Mouse (Mus musculus): Measurements from ENCODE around the gene Rex1bd. TPM values are rescaled to one million over a fixed set of nuclear protein-coding genes. Genes with fewer than 3 reads are reported as not detected.

Rex1bd gene
- polyA plus RNA-seq (2012; fragmentation: generic; extraction: Trizol) = 100 to 1,000 TPM; 419 to 692 TPM

DNA sequence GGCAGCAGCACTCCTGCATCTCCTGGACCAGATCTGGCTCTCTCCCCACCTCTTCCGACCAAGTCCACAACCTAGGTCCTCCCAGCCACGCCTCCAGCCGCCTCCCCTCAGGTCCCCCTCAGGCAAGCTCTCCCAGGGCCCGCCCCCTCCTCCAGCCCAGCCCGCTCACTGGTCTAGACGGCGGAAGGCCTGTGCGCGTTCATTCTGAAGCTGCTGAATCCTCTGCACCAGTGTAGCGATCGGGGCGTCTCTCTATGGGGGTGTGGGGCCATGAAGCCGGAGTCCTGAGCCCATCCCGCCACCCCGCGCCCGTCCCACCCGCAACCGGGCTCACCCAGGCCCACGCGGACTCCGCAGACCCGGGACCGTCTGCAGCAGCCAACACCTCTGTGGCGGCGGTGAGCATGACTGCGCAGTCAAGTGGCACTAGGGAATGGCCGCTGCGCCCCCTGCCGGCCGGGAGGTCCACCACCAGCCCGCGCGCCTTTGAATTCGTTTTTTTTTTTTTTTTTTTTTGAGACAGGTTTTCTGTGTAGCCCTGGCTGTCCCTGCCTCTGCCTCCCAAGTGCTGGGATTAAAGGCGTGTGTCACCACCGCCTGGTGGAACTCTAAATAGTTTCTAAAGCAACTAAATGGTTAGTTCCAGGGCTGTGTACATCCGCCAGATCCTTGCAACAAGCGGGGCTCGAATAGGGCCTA lies at the start of gene Rex1bd:
Rex1bd (minus strand) TSS at position 425 of the 699 bp plus-strand sequence.

DNA sequence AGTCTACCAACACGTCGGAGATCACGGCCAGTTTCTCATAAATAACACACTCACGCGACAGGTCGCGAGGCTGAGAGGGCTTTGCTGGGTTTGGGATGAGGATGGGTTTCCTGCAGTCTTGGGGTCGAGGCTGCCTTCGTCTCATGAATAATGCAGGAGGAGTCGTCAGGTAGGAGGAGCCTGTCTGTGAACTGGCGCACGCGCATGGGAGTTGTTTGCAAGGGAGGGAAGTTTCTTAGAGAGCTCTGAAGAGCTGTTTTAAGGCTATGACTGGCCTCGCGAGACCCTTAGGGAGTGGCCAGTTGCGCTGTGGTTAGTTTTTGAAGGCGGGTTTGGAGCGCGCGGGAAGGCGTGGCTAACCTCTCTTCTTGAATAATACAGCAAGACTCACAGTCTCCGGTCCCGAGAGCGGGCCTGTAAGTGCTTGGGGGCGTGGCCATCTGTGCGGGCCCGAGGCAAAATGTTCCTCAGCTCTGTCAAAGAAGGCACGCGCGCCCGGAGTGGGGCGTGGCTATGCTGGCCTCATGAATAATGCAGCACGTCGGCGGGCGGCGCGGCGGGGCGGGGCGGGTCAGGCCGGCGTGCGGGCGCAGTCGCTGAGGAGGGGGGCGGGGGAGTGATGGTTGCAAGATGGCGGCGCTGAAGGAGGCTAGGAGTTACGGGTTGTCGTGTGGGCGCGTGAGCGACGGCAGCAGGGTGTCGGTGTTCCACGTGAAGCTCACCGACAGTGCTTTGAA lies 32.7 kb upstream of the Rex1bd start, which contains the start of gene Ell:
Ell (plus strand) TSS at position 381 of the 737 bp plus-strand sequence.

GRCm38 (mm10) chr8:70527512-70528181 lies 21.1 kb upstream of the Rex1bd start, which contains the start of the genes Fkbp8 and Kxd1:
TSS of gene Fkbp8 (plus strand) at chr8:70527724.
TSS of gene Kxd1 (minus strand) at chr8:70527956.

DNA sequence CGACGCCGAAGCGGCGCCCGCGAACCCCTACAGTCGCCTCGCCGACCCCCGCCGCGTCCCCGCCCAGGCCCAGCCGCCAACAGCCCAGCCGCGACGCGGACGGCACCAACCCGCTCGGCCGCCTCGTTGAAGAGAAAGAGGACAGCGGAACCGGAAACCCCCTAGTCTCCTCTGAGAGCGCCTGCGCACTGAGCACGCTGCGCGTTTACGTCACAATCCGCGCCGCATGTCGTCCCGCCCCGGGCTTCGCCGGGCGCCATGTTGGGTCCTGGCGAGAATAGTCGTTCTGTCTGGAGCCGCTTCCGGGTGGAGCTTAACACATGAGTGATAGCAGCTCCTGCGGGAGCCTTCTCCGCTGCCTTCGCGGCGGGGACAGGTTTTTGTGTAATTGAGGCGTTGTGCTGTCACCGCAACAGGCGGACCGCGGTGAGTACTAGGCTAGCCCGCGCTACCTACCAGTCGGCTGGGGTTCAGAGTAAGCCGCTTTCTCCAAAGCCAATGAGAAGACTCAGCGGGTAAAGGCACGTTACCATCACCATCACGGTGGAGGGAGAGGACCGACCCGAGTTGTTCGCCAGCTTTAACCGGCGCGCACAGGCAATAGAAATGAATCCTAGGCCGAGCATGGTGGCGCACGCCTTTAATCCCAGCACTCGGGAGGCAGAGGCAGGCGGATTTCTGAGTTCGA lies 3.8 kb upstream of the Rex1bd start, which contains the start of gene Uba52:
Uba52 (minus strand) TSS at position 574 of the 688 bp plus-strand sequence.

GRCm38 (mm10) chr8:70492664-70493640 lies 13.6 kb downstream of the Rex1bd start, which contains the start of gene Crlf1:
TSS of gene Crlf1 (plus strand) at chr8:70493158.

GRCm38 (mm10) chr8:70486941-70487520 lies 19.5 kb downstream of the Rex1bd start, which contains the start of gene Tmem59l:
TSS of gene Tmem59l (minus strand) at chr8:70487358.

GRCm38 (mm10) chr8:70476333-70477268 lies 30.0 kb downstream of the Rex1bd start, which contains the start of gene Klhl26:
TSS of gene Klhl26 (minus strand) at chr8:70476968.

Other genes with a start within 250 kb of the Rex1bd start
- gene Homer3, start 223.9 kb downstream of the Rex1bd start, polyA plus RNA-seq (2012; fragmentation: generic; extraction: Trizol) = 10 to 100 TPM; 28.6 to 58.1 TPM
- 10 to 100 TPM; 61.1 to 69.1 TPM for gene Ddx49, start 204.3 kb downstream of the Rex1bd start, polyA plus RNA-seq (2012; fragmentation: generic; extraction: Trizol)
- gene Cope, start 204.2 kb downstream of the Rex1bd start, polyA plus RNA-seq (2012; fragmentation: generic; extraction: Trizol) = 100 to 1,000 TPM; 192 to 229 TPM
- gene Cers1, start 191.0 kb downstream of the Rex1bd start, polyA plus RNA-seq (2012; fragmentation: generic; extraction: Trizol) = 1 to 10 TPM in 1 of 2 experiments, under 1 TPM in 1; 0.94 to 8.5 TPM
- 1 to 10 TPM; 1.5 to 8.3 TPM for gene Gdf1, start 176.9 kb downstream of the Rex1bd start, polyA plus RNA-seq (2012; fragmentation: generic; extraction: Trizol)
- gene Upf1, start 153.5 kb downstream of the Rex1bd start, polyA plus RNA-seq (2012; fragmentation: generic; extraction: Trizol) = 10 to 100 TPM in 1 of 2 experiments, 1 to 10 TPM in 1; 9.7 to 46.9 TPM
- 1 to 10 TPM in 1 of 2 experiments, under 1 TPM in 1; 0.02 to 2.4 TPM for gene Comp, start 133.2 kb downstream of the Rex1bd start, polyA plus RNA-seq (2012; fragmentation: generic; extraction: Trizol)
- 10 to 100 TPM in 1 of 2 experiments, 1 to 10 TPM in 1; 5.7 to 21.4 TPM for gene Crtc1, start 67.2 kb downstream of the Rex1bd start, polyA plus RNA-seq (2012; fragmentation: generic; extraction: Trizol)
- 10 to 100 TPM; 14.5 to 39.8 TPM for gene Klhl26, start 29.8 kb downstream of the Rex1bd start, polyA plus RNA-seq (2012; fragmentation: generic; extraction: Trizol)
- gene Tmem59l, start 19.4 kb downstream of the Rex1bd start, polyA plus RNA-seq (2012; fragmentation: generic; extraction: Trizol) = under 1 TPM; 0.13 to 0.68 TPM
- 100 to 1,000 TPM; 255 to 582 TPM for gene Crlf1, start 13.6 kb downstream of the Rex1bd start, polyA plus RNA-seq (2012; fragmentation: generic; extraction: Trizol)
- 1,000 to 10,000 TPM; 2,018 to 3,199 TPM for gene Uba52, start 4.0 kb upstream of the Rex1bd start, polyA plus RNA-seq (2012; fragmentation: generic; extraction: Trizol)
- gene Fkbp8, start 21.0 kb upstream of the Rex1bd start, polyA plus RNA-seq (2012; fragmentation: generic; extraction: Trizol) = 100 to 1,000 TPM; 339 to 400 TPM
- gene Kxd1, start 21.2 kb upstream of the Rex1bd start, polyA plus RNA-seq (2012; fragmentation: generic; extraction: Trizol) = 10 to 100 TPM; 49.2 to 79.4 TPM
- 10 to 100 TPM in 1 of 2 experiments, 1 to 10 TPM in 1; 7.9 to 19.2 TPM for gene Ell, start 32.7 kb upstream of the Rex1bd start, polyA plus RNA-seq (2012; fragmentation: generic; extraction: Trizol)
- 1 to 10 TPM in 1 of 2 experiments, under 1 TPM in 1; 0.20 to 2.1 TPM for gene Isyna1, start 87.6 kb upstream of the Rex1bd start, polyA plus RNA-seq (2012; fragmentation: generic; extraction: Trizol)
- 100 to 1,000 TPM; 218 to 229 TPM for gene Ssbp4, start 102.1 kb upstream of the Rex1bd start, polyA plus RNA-seq (2012; fragmentation: generic; extraction: Trizol)
- gene Lrrc25, start 109.4 kb upstream of the Rex1bd start, polyA plus RNA-seq (2012; fragmentation: generic; extraction: Trizol) = not detected
- gene Gdf15, start 125.7 kb upstream of the Rex1bd start, polyA plus RNA-seq (2012; fragmentation: generic; extraction: Trizol) = under 1 TPM; 0.27 to 0.47 TPM
- 10 to 100 TPM; 20.7 to 45.2 TPM for gene Pgpep1, start 153.6 kb upstream of the Rex1bd start, polyA plus RNA-seq (2012; fragmentation: generic; extraction: Trizol)
- gene Lsm4, start 166.5 kb upstream of the Rex1bd start, polyA plus RNA-seq (2012; fragmentation: generic; extraction: Trizol) = 100 to 1,000 TPM; 194 to 446 TPM
- 100 to 1,000 TPM in 1 of 2 experiments, 10 to 100 TPM in 1; 87.4 to 175 TPM for gene Jund, start 192.2 kb upstream of the Rex1bd start, polyA plus RNA-seq (2012; fragmentation: generic; extraction: Trizol)
- gene Iqcn, start 196.7 kb upstream of the Rex1bd start, polyA plus RNA-seq (2012; fragmentation: generic; extraction: Trizol) = under 1 TPM; under 0.01 to 0.04 TPM
- gene Gm3336, start 211.8 kb upstream of the Rex1bd start, polyA plus RNA-seq (2012; fragmentation: generic; extraction: Trizol) = under 1 TPM; 0.04 to 0.15 TPM
- under 1 TPM; 0.01 to 0.04 TPM for gene Pde4c, start 217.0 kb upstream of the Rex1bd start, polyA plus RNA-seq (2012; fragmentation: generic; extraction: Trizol)
- gene Rab3a, start 247.9 kb upstream of the Rex1bd start, polyA plus RNA-seq (2012; fragmentation: generic; extraction: Trizol) = 10 to 100 TPM in 1 of 2 experiments, 1 to 10 TPM in 1; 7.4 to 25.3 TPM

Data from C3H10T1/2 (cell line).